Mouse (Mus musculus) lung, adult 2 months (tissue): ENCODE measurements at regions not wholly inside any gene's neighbourhood (a gene's known extent, or its start where the extent isn't known, plus 50 kb on each side); places are given as distances from the start of the nearest gene placed in this dataset.

ENCODE experiments used
- CTCF ChIP-seq: fragments of 200-500 bp; IDR thresholded peaks from 2 replicates; pipeline ENCODE4 v1.5.1; 2011; ENCODE audit warnings: mild to moderate bottlenecking, low read length, control low read depth; ENCODE audit not compliant: insufficient read depth
- POLR2A ChIP-seq: fragments of 200-500 bp; IDR thresholded peaks from 2 replicates; pipeline ENCODE4 v1.6.1; 2011; ENCODE audit warnings: low read depth, mild to moderate bottlenecking, control low read depth, low read length, borderline replicate concordance; ENCODE audit errors: extremely low read depth

GRCm38 (mm10) chr9:47962589-47962988 is 199.2 kb upstream of the Nxpe4 start:
- no peak for TF ChIP-seq CTCF
- no peak for TF ChIP-seq POLR2A
